Mouse (Mus musculus): ENCODE results near the gene Nudt13.

The Nudt13 gene

GRCm38 (mm10) chr14:20340149-20340548 lies 45.7 kb downstream of the Nudt13 start:
- DNase-seq (ENCODE audit: low read depth, low spot score), result peak; percentile 74

GRCm38 (mm10) chr14:20340866-20341265 lies 46.4 kb downstream of the Nudt13 start:
- peak; percentile 75 for DNase-seq (ENCODE audit: low read depth, low spot score)

GRCm38 (mm10) chr14:20345885-20346284 lies 51.4 kb downstream of the Nudt13 start:
- no peak for DNase-seq (ENCODE audit: low read depth, low spot score)

- DNase-seq (ENCODE audit: low read depth, low spot score), result no peak
Measured at GRCm38 (mm10) chr14:20347441-20347990, 53.0 kb downstream of the Nudt13 start.

GRCm38 (mm10) chr14:20347991-20348541 lies 53.6 kb downstream of the Nudt13 start, which contains the start of the genes Ecd and Fam149b:
Gene Ecd (minus strand): TSS chr14:20348121.
Gene Fam149b (plus strand): TSS chr14:20348162.
- peak; percentile 95 for DNase-seq (ENCODE audit: low read depth, low spot score)

DNA sequence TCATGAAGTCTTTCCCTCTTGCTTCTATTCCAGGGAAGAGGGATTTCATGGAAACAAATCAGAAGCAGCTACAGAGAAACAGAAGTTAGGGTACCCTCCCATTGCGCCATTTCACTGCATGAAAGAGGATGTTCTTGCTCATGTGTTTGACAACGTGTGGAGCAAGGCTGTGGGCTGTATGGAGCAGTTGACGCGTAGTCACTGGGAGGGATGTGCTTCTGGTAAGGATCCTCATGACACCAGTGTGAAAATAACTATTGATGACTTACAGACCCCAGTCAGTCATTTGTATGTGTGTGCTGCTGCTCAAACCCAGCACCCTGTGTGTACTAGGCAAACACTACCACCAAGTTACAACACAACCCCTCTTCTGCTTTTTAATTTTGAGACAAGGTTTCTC lies 68.7 kb downstream of the Nudt13 start:
- no peak for DNase-seq (ENCODE audit: low read depth, low spot score)
